Mouse (Mus musculus) heart, adult 2 months (tissue): ENCODE results near the gene Dennd2c.

ENCODE experiments used
- CTCF ChIP-seq: fragments of 200-600 bp; IDR thresholded peaks from 2 replicates; pipeline ENCODE4 v1.8.1; 2022; ENCODE audit warnings: antibody characterized with exemption, mild to moderate bottlenecking, moderate library complexity
- POLR2A ChIP-seq: fragments of 200-500 bp; IDR thresholded peaks from 2 replicates; pipeline ENCODE4 v1.6.1; 2011; ENCODE audit warnings: mild to moderate bottlenecking, low read depth, low read length, control low read depth; ENCODE audit not compliant: insufficient read depth

- TF ChIP-seq POLR2A (no peak), CTCF (no peak)
These were observed 105.3 kb downstream of the Dennd2c start for GRCm38 (mm10) chr3:103207749-103208148.
